In the genomic region with DNA sequence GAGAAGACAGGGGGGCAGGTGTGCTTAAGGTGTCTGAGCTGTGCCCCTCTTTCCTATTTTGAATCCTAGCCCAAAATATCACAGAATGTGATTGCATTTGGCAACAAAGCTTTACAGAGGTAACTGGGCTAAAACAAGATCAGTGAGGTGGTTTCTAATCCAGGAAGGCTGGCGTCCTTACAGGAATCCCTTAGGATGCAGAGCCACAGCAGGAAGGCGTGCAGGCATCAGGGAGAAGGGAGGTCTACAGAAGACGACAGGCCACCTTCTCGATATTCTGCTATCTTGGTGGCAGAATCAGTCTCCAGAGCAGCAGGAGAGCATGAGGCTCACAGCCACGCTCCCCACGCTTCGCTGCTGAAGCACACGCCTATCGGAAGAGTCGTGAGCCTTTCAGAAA, we compare ENCODE assay signal across 26 mouse cellular contexts.
"Had no signal": no experiment of that assay in that cellular context is flagged by ENCODE, and none has a peak within 500 bp of the region (broad histone marks: within the 10 kb centered on the region; RNA-seq: fewer than 3 reads in every experiment).

No protein-coding gene starts in this region.

- H3K36me3 ChIP-seq: heart, embryonic 13.5 days; heart, embryonic 15.5 days; hindbrain, embryonic 13.5 days; hindbrain, embryonic 15.5 days; kidney, embryonic 15.5 days; limb, embryonic 13.5 days; limb, embryonic 15.5 days; liver, embryonic 12.5 days had no signal

- DNase-seq: gastrocnemius, postnatal 14 days; gastrocnemius, postnatal 36 days; heart, adult 11 months; heart, adult 2 months; heart, postnatal 14 days; heart, postnatal 36 days; kidney, adult 11 months; kidney, adult 2 months; kidney, adult 9 months; kidney, postnatal 14 days; kidney, postnatal 36 days; layer of hippocampus, adult 9-11 months; layer of hippocampus, postnatal 36 days; left cerebral cortex, postnatal 4 days had no signal

- H3K27me3 ChIP-seq: heart, embryonic 13.5 days; heart, embryonic 15.5 days; hindbrain, embryonic 13.5 days; hindbrain, embryonic 15.5 days; kidney, embryonic 15.5 days; limb, embryonic 13.5 days; limb, embryonic 15.5 days; liver, embryonic 12.5 days had no signal

- H3K4me3 ChIP-seq: heart, adult 2 months; heart, embryonic 13.5 days; heart, embryonic 15.5 days; hindbrain, embryonic 13.5 days; hindbrain, embryonic 15.5 days; kidney, embryonic 15.5 days; limb, embryonic 13.5 days; limb, embryonic 15.5 days; liver, embryonic 12.5 days had no signal

- ATAC-seq: hindbrain, postnatal 0 days; intestine, embryonic 16.5 days; liver, embryonic 12.5 days had no signal

- H3K4me2 ChIP-seq: heart, embryonic 11.5 days; heart, embryonic 13.5 days; heart, embryonic 15.5 days; hindbrain, embryonic 13.5 days; hindbrain, embryonic 15.5 days; kidney, embryonic 15.5 days; limb, embryonic 13.5 days; limb, embryonic 15.5 days; liver, embryonic 12.5 days had no signal

- H3K27ac ChIP-seq: heart, adult 2 months; heart, embryonic 13.5 days; heart, embryonic 15.5 days; hindbrain, embryonic 13.5 days; hindbrain, embryonic 15.5 days; hindbrain, postnatal 0 days; kidney, embryonic 15.5 days; kidney, postnatal 0 days; limb, embryonic 13.5 days; limb, embryonic 15.5 days; liver, embryonic 12.5 days had no signal

- H3K4me1 ChIP-seq: heart, embryonic 15.5 days; hindbrain, embryonic 15.5 days; kidney, embryonic 15.5 days; liver, embryonic 12.5 days had no signal

- H3K9me3 ChIP-seq: heart, embryonic 13.5 days; heart, embryonic 15.5 days; hindbrain, embryonic 13.5 days; hindbrain, embryonic 15.5 days; kidney, embryonic 15.5 days; limb, embryonic 13.5 days; limb, embryonic 15.5 days; liver, embryonic 12.5 days had no signal

- H3K9ac ChIP-seq: heart, embryonic 13.5 days; heart, embryonic 15.5 days; hindbrain, embryonic 13.5 days; hindbrain, embryonic 15.5 days; kidney, embryonic 15.5 days; limb, embryonic 13.5 days; limb, embryonic 15.5 days; liver, embryonic 12.5 days had no signal
